ENCODE assay signal across 7 mouse cellular contexts in genomic region chr5:30232271-30232971, GRCm38 (mm10). TPM values are rescaled to one million over a fixed set of nuclear protein-coding genes. Genes with fewer than 3 reads are reported as not detected.
DNase-seq lines count a peak whose midpoint lies in the region; ATAC-seq and TF ChIP-seq lines count a peak whose summit lies in the region.

Gene Selenoi (plus strand): TSS chr5:30232581.

- H3K36me3 ChIP-seq in embryonic facial prominence, embryonic 10.5 days (replicated peaks): peaks cover 12% of the 10 kb centered on the region
- H3K36me3 ChIP-seq in intestine, postnatal 0 days (ENCODE audit: control insufficient read depth, insufficient read depth): no peaks in the 10 kb centered on the region
- peaks cover 9% of the 10 kb centered on the region for H3K36me3 ChIP-seq in midbrain, embryonic 12.5 days
- peaks cover 5% of the 10 kb centered on the region; the same call in 1 of the 2 replicates for H3K36me3 ChIP-seq in small intestine, adult 2 months (ENCODE audit: control insufficient read depth, insufficient read depth, low read length)

- peak within 1 kb of the TSS; percentile 83 for H3K4me2 ChIP-seq in intestine, postnatal 0 days (replicated peaks; ENCODE audit: low read depth)
- H3K4me2 ChIP-seq in midbrain, embryonic 12.5 days (replicated peaks): peak within 1 kb of the TSS; percentile 70

- H3K4me3 ChIP-seq in embryonic facial prominence, embryonic 10.5 days: peak within 1 kb of the TSS; percentile 76
- peak within 1 kb of the TSS; percentile 86 for H3K4me3 ChIP-seq in intestine, postnatal 0 days (ENCODE audit: low read depth, low read length)
- peak within 1 kb of the TSS; percentile 83 for H3K4me3 ChIP-seq in midbrain, embryonic 12.5 days
- H3K4me3 ChIP-seq in small intestine, adult 2 months (ENCODE audit: low read depth, low read length): peak within 1 kb of the TSS; percentile 85

- peak; percentile 23; the same call in 1 of the 2 replicates for TF ChIP-seq CTCF in intestine, postnatal 0 days (IDR thresholded peaks at IDR 0.05; ENCODE audit: low read depth)
- no peak for TF ChIP-seq CTCF in small intestine, adult 2 months (IDR thresholded peaks at IDR 0.05; ENCODE audit: extremely low read depth, insufficient read length, insufficient replicate concordance, low read depth, low read length)

- WGBS in embryonic facial prominence, embryonic 10.5 days: 2% methylated on average over 71 of the region's 71 CpGs
- 1% methylated on average over 71 of the region's 71 CpGs for WGBS in intestine, postnatal 0 days
- under 1% methylated on average over 71 of the region's 71 CpGs for WGBS in midbrain, embryonic 12.5 days
- 3% methylated on average over 71 of the region's 71 CpGs for WGBS in small intestine, adult 2 months

- peak; percentile 99 for DNase-seq in adrenal gland, postnatal 10 days
- peak; percentile 98 for DNase-seq in embryonic facial prominence, embryonic 10.5 days (ENCODE audit: low spot score)
- DNase-seq in gonadal fat pad, adult 2 months (ENCODE audit: low read depth): no peak
- peak; percentile 99 for DNase-seq in left cerebral cortex, postnatal 4 days

- TF ChIP-seq POLR2A in small intestine, adult 2 months (IDR thresholded peaks at IDR 0.05; ENCODE audit: low read depth, low read length): peak; percentile 98

- peaks cover 30% of the 10 kb centered on the region for H3K4me1 ChIP-seq in embryonic facial prominence, embryonic 10.5 days
- H3K4me1 ChIP-seq in intestine, postnatal 0 days (replicated peaks; ENCODE audit: control insufficient read depth, insufficient read depth, low read length): peaks cover 4% of the 10 kb centered on the region
- H3K4me1 ChIP-seq in midbrain, embryonic 12.5 days: peaks cover 23% of the 10 kb centered on the region
- H3K4me1 ChIP-seq in small intestine, adult 2 months (ENCODE audit: control insufficient read depth, insufficient read depth, insufficient read length, low read length): peaks cover 10% of the 10 kb centered on the region; the same call in 1 of the 2 replicates

- intact Hi-C loops in left cerebral cortex, postnatal 4 days (cut with DNase I): no loop called here

- no peaks in the 10 kb centered on the region for H3K27me3 ChIP-seq in embryonic facial prominence, embryonic 10.5 days (replicated peaks; ENCODE audit: low read depth, poor library complexity, severe bottlenecking)
- no peaks in the 10 kb centered on the region for H3K27me3 ChIP-seq in intestine, postnatal 0 days (replicated peaks; ENCODE audit: control insufficient read depth, insufficient read depth, low read length)
- no peaks in the 10 kb centered on the region for H3K27me3 ChIP-seq in midbrain, embryonic 12.5 days
- no peaks in the 10 kb centered on the region for H3K27me3 ChIP-seq in small intestine, adult 2 months (ENCODE audit: control insufficient read depth, insufficient read depth, low read length)

- peak within 1 kb of the TSS; percentile 88 for H3K27ac ChIP-seq in embryonic facial prominence, embryonic 10.5 days (replicated peaks)
- H3K27ac ChIP-seq in intestine, postnatal 0 days (ENCODE audit: low read depth, low read length): peak within 1 kb of the TSS; percentile 96
- peak within 1 kb of the TSS; percentile 88 for H3K27ac ChIP-seq in midbrain, embryonic 12.5 days (replicated peaks)
- H3K27ac ChIP-seq in small intestine, adult 2 months (ENCODE audit: insufficient read depth, low read depth, low read length): peak within 1 kb of the TSS; percentile 87

- ATAC-seq in intestine, postnatal 0 days: peak; percentile 96
- ATAC-seq in midbrain, embryonic 12.5 days (ENCODE audit: low FRiP score, low read depth): peak; percentile 100

- peaks cover 6% of the 10 kb centered on the region; the same call in 1 of the 2 replicates for H3K9me3 ChIP-seq in embryonic facial prominence, embryonic 10.5 days
- no peaks in the 10 kb centered on the region for H3K9me3 ChIP-seq in intestine, postnatal 0 days (ENCODE audit: control insufficient read depth)
- H3K9me3 ChIP-seq in midbrain, embryonic 12.5 days: no peaks in the 10 kb centered on the region

- H3K9ac ChIP-seq in intestine, postnatal 0 days (ENCODE audit: low read depth, low read length): peak within 1 kb of the TSS; percentile 88
- H3K9ac ChIP-seq in midbrain, embryonic 12.5 days (replicated peaks): peak within 1 kb of the TSS; percentile 84

RNA-seq across cellular contexts. Expression of gene Selenoi, which starts in this region (rescaled TPM):
- 10 to 100 TPM; 20.4 to 20.7 TPM for total RNA-seq in adrenal gland, postnatal 10 days (2021)
- 21.0 and 21.7 TPM in 2 replicates for polyA plus RNA-seq in embryonic facial prominence, embryonic 10.5 days (2016; fragmentation: Nextera tagmentation; extraction: Ambion mirVana)
- polyA plus RNA-seq in gonadal fat pad, adult 2 months (2012; rRNA removed): 30.1 and 37.6 TPM in 2 replicates
- 66.2 and 78.5 TPM in 2 replicates for polyA plus RNA-seq in intestine, postnatal 0 days (2015; fragmentation: Nextera tagmentation; extraction: Ambion mirVana)
- 10 to 100 TPM; 67.2 to 78.6 TPM for total RNA-seq in left cerebral cortex, postnatal 4 days (2021)
- 23.0 and 23.3 TPM in 2 replicates for polyA plus RNA-seq in midbrain, embryonic 12.5 days (2016; fragmentation: Nextera tagmentation; extraction: Ambion mirVana)
- 36.4 and 107 TPM in 2 replicates for polyA plus RNA-seq in small intestine, adult 2 months (2012; rRNA removed)
